Mouse (Mus musculus) heart, embryonic 11.5 days (tissue): ENCODE results near the gene Gm10024. TPM values are rescaled to one million over a fixed set of nuclear protein-coding genes. Genes with fewer than 3 reads are reported as not detected.
"Not testable (repeated sequence)": the region's sequence is repeated elsewhere in the genome, so short reads cannot be mapped to it uniquely, and the experiment has no call there.

Experiments used
- ATAC-seq: fragments of 200-750 bp; cut with Nextera tagmentation; replicated peaks from 2 replicates; pipeline ENCODE4 v1.8.0; 2017; ENCODE audit warnings: moderate library complexity; ENCODE audit not compliant: insufficient number of reproducible peaks, low FRiP score, low TSS enrichment
- H3K27ac ChIP-seq: fragments of 300-500 bp; sonication (generic); 2 replicates; pipeline ENCODE4 v1.5.1; 2014; ENCODE audit warnings: mild to moderate bottlenecking, low read depth, low read length
- H3K27me3 ChIP-seq: fragments of 300-500 bp; sonication (generic); 2 replicates; pipeline ENCODE4 v1.6.1; 2014; ENCODE audit warnings: mild to moderate bottlenecking, low read length, mixed read lengths; ENCODE audit not compliant: control insufficient read depth, insufficient read depth
- H3K36me3 ChIP-seq: fragments of 300-500 bp; sonication (generic); 2 replicates; pipeline ENCODE4 v1.6.1; 2014; ENCODE audit warnings: mild to moderate bottlenecking, low read length, moderate library complexity, mixed read lengths; ENCODE audit not compliant: control insufficient read depth, insufficient read depth
- H3K4me1 ChIP-seq: fragments of 300-500 bp; sonication (generic); 2 replicates; pipeline ENCODE4 v1.6.1; 2014; ENCODE audit warnings: low read length; ENCODE audit not compliant: control insufficient read depth, insufficient read depth
- H3K4me2 ChIP-seq: fragments of 300-500 bp; sonication (generic); 2 replicates; pipeline ENCODE4 v1.6.1; 2014; ENCODE audit warnings: mild to moderate bottlenecking, moderate library complexity
- H3K4me3 ChIP-seq: fragments of 300-500 bp; sonication (generic); 2 replicates; pipeline ENCODE4 v1.5.1; 2014; ENCODE audit warnings: low read depth, low read length
- H3K9ac ChIP-seq: fragments of 300-500 bp; sonication (generic); 2 replicates; pipeline ENCODE4 v1.6.1; 2014; ENCODE audit warnings: mild to moderate bottlenecking, low read depth, low read length, moderate library complexity
- H3K9me3 ChIP-seq: fragments of 300-500 bp; sonication (generic); replicated peaks from 2 replicates; pipeline ENCODE4 v1.6.1; 2016; ENCODE audit warnings: low read length; ENCODE audit not compliant: control insufficient read depth
- WGBS: fragments of 180-500 bp; shearing (Covaris S2); extraction: QIAGEN DNeasy Blood & Tissue Kit; methylation state at CpG from one replicate; pipeline ENCODE4 v1.1.7; 2014; ENCODE audit not compliant: insufficient replicate concordance; 5-methylcytosine and 5-hydroxymethylcytosine counted together
- polyA plus RNA-seq: library from polyadenylated mRNA; unstranded; fragments of >200 nt; fragmentation: Nextera tagmentation; extraction: Ambion mirVana; gene quantifications from 2 replicates; pipeline ENCODE4 v1.2.1, GENCODE M21; 2014

Gm10024 gene
- polyA plus RNA-seq, 1 experiment from 2014 or later: not detected

DNA sequence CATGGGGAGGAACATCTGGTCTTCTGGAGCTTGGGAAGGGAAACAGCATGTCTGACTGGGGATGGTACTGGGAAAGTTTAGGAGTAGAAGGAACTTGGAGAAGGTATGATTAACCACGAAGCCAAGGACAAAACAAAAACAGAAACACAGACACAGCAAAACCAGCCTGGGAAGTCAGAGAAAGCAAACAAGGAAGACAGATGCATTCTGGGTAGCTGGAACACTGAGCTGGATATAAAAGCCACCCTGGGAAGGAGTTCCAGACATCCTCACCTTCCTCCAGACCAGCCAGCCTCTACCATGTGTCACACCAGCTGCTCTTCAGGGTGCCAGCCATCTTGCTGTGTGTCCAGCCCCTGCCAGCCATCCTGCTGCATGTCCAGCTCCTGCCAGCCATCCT is 4.2 kb downstream of the Gm10024 start, which contains the start of gene Gm10142:
Gene Gm10142 (plus strand): TSS at position 301 of the 400 bp plus-strand sequence.
- H3K4me2 ChIP-seq: no peak within 1 kb of the TSS
- no peak within 1 kb of the TSS for H3K27ac ChIP-seq
- H3K9ac ChIP-seq: no peak within 1 kb of the TSS
- WGBS: 86% methylated on average over 1 of the region's 1 CpGs
- no peak within 1 kb of the TSS for H3K4me3 ChIP-seq
- H3K4me1 ChIP-seq: no peaks in the 10 kb centered on the region
- no peaks in the 10 kb centered on the region for H3K27me3 ChIP-seq
- H3K9me3 ChIP-seq: 0 out of 2 replicates have a peak, but pooled peaks cover 2% of the 10 kb centered on the region
- ATAC-seq: no peak
- no peaks in the 10 kb centered on the region for H3K36me3 ChIP-seq

DNA sequence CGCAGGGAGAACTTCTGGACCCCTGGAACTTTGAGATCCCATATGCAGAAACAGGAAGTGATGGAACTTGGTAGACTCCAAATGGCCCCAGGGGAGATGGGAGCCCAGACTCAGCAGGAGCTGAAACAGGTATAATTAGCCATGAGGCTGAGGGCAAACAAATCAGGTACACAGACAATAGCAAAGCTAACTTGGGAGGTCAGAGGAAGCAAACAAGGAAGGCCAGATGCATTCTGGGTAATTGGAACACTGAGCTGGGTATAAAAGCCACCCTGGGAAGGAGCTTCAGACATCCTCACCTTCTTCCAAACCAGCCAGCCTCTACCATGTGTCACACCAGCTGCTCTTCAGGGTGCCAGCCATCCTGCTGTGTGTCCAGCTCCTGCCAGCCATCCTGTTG is 9.0 kb downstream of the Gm10024 start, which contains the start of gene Krtap12-1:
Gene Krtap12-1 (plus strand): TSS at position 301 of the 400 bp plus-strand sequence.
- not testable (repeated sequence) for H3K9ac ChIP-seq, ATAC-seq, H3K4me3 ChIP-seq, H3K9me3 ChIP-seq, H3K27me3 ChIP-seq, H3K27ac ChIP-seq, H3K4me2 ChIP-seq, H3K4me1 ChIP-seq, H3K36me3 ChIP-seq
- WGBS: 69% methylated on average over 1 of the region's 1 CpGs

DNA sequence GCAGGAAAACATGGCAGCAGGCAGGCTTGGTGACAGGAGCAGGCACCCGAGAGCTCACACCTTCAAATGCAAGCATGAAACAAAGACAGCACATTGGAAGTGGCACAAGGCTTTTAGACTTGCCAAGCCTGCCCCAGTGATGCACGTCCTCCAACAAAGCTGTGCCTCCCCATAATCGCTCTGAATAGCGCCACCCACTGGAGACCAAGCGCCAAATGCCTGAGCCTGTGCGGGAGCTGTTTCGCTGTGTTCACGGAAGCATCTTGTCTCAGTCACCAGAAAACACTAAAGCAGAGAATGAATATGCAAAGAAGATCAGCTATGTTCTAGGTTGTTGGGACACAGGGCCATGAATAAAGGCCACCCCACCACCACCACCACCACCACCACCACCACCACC is 13.6 kb downstream of the Gm10024 start:
- Histone ChIP-seq H3K27me3 (no peaks in the 10 kb centered on the region), H3K9me3 (0 out of 2 replicates have a peak, but pooled peaks cover 2% of the 10 kb centered on the region), H3K36me3 (no peaks in the 10 kb centered on the region), H3K9ac (no peak overlapping the region), H3K4me3 (no peak overlapping the region), H3K4me1 (no peaks in the 10 kb centered on the region), H3K4me2 (no peak overlapping the region), H3K27ac (no peak overlapping the region)
- no peak for ATAC-seq
- 63% methylated on average over 8 of the region's 8 CpGs for WGBS

DNA sequence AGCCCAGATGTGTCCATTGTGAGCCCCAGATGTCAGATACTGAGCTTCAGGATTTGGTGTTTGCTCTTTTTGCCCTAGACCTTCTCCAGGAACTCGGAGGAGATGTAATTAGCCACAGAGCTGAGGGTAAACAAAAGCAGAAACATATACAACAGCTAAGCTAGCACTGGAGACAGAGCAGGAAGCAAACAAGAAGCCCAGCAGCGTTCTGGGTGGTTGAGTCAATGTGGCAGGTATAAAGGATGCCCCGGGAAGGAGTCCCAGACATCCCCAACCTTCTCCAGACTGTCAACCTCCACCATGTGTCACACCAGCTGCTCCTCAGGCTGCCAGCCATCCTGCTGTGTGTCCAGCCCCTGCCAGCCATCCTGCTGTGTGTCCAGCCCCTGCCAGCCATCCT is 14.9 kb downstream of the Gm10024 start, which contains the start of gene Gm10100:
Gene Gm10100 (plus strand): TSS at position 301 of the 400 bp plus-strand sequence.
- no peaks in the 10 kb centered on the region for H3K4me1 ChIP-seq
- ATAC-seq: no peak
- no peak within 1 kb of the TSS for H3K4me2 ChIP-seq
- no peak within 1 kb of the TSS for H3K9ac ChIP-seq
- no peaks in the 10 kb centered on the region for H3K27me3 ChIP-seq
- no peak within 1 kb of the TSS for H3K4me3 ChIP-seq
- H3K27ac ChIP-seq: no peak within 1 kb of the TSS
- WGBS: 38% methylated on average over 3 of the region's 3 CpGs
- no peaks in the 10 kb centered on the region for H3K9me3 ChIP-seq
- no peaks in the 10 kb centered on the region for H3K36me3 ChIP-seq

DNA sequence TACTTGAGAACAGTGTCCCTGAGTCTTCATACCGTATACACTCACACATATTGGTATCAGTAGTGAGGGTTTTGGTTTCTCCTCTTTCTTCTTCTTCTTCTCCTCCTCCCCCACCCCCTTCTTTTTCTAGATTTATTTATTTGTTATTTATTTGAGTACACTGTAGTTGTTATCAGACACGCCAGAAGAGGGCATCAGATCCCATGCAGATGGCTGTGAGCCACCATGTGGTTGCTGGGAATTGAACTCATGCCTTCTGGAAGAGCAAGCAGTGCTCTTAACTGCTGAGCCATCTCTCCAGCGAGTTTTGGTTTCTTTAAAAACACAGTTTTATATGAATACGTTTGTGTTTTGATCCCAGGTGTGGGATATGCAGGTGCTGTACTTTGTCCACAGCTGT is 17.0 kb downstream of the Gm10024 start:
- Histone ChIP-seq H3K27ac (no peak overlapping the region), H3K9me3 (no peaks in the 10 kb centered on the region), H3K27me3 (no peaks in the 10 kb centered on the region), H3K9ac (no peak overlapping the region), H3K4me2 (no peak overlapping the region), H3K4me3 (no peak overlapping the region), H3K4me1 (no peaks in the 10 kb centered on the region), H3K36me3 (no peaks in the 10 kb centered on the region)
- WGBS: 59% methylated on average over 4 of the region's 4 CpGs
- no peak for ATAC-seq

DNA sequence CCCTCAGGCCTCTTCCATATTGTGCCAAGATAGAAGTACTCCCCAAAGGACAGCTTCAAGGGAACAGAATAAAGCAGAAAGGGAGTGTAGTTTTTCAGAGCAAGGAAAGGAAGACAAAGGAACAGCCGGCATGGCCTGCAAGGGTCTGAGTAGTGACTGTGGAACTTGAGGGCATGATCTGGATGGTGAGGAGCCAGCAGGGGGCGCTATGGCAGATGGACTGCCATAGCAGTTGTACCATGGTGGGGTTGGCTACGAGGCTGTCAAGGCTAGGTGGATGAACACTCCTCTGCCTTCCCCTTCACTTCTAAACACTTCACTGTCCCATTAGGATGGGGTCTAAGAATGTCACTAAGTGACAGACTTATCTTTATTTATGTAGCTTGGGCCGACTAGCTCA is 18.0 kb downstream of the Gm10024 start:
- no peaks in the 10 kb centered on the region for H3K9me3 ChIP-seq
- H3K27me3 ChIP-seq: no peaks in the 10 kb centered on the region
- no peak for ATAC-seq
- no peaks in the 10 kb centered on the region for H3K4me1 ChIP-seq
- no peak overlapping the region for H3K4me2 ChIP-seq
- 42% methylated on average over 4 of the region's 4 CpGs for WGBS
- no peak overlapping the region for H3K4me3 ChIP-seq
- H3K9ac ChIP-seq: no peak overlapping the region
- no peaks in the 10 kb centered on the region for H3K36me3 ChIP-seq
- no peak overlapping the region for H3K27ac ChIP-seq

DNA sequence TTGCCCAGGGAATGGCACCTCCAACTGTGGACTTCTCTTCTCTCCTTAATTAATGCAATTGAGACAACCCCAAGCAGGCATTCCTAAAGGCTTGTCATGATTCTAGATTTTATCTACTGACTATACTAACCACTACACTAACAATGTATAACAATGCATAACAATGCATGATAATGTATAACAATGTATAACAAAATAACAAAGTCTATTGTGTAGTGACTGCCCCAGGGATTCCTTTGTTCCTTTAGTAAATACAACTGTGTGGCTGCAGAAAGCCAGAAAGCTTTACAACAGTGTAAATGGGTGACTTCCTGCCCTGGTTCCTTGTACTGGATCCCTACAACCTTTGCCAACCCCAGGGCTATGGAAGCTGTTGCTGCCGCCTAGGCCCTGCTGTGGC is 24.7 kb downstream of the Gm10024 start:
- Histone ChIP-seq H3K4me1 (no peaks in the 10 kb centered on the region), H3K4me3 (no peak overlapping the region), H3K27ac (no peak overlapping the region), H3K36me3 (no peaks in the 10 kb centered on the region), H3K9me3 (peaks cover 3% of the 10 kb centered on the region; the same call in 1 of the 2 replicates), H3K27me3 (no peaks in the 10 kb centered on the region), H3K4me2 (no peak overlapping the region), H3K9ac (no peak overlapping the region)
- ATAC-seq: no peak
- WGBS: 94% methylated on average over 1 of the region's 1 CpGs

DNA sequence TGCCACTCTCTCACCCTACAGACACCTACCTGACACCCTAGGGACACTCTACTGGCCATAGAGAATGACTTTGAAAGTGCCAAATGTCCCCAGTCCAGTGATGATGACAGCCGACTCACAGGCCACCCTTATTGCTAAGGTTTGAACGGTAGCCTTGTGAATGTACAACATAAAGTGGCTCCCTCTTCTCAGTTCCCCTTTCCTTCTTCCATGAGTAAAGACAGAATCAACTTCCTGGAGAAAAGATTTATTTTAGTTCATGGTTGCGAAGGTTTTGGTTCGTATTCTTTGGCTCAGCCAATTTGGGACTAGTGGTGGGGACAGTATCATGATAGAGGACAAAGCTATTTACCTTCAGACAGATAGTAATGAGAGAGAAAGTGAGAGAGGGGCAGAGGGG is 27.7 kb downstream of the Gm10024 start:
- Histone ChIP-seq H3K4me2 (no peak overlapping the region), H3K9me3 (peaks cover 3% of the 10 kb centered on the region; the same call in 1 of the 2 replicates), H3K4me3 (no peak overlapping the region), H3K27ac (no peak overlapping the region), H3K9ac (no peak overlapping the region), H3K27me3 (no peaks in the 10 kb centered on the region), H3K4me1 (no peaks in the 10 kb centered on the region), H3K36me3 (no peaks in the 10 kb centered on the region)
- no peak for ATAC-seq
- 78% methylated on average over 4 of the region's 4 CpGs for WGBS

DNA sequence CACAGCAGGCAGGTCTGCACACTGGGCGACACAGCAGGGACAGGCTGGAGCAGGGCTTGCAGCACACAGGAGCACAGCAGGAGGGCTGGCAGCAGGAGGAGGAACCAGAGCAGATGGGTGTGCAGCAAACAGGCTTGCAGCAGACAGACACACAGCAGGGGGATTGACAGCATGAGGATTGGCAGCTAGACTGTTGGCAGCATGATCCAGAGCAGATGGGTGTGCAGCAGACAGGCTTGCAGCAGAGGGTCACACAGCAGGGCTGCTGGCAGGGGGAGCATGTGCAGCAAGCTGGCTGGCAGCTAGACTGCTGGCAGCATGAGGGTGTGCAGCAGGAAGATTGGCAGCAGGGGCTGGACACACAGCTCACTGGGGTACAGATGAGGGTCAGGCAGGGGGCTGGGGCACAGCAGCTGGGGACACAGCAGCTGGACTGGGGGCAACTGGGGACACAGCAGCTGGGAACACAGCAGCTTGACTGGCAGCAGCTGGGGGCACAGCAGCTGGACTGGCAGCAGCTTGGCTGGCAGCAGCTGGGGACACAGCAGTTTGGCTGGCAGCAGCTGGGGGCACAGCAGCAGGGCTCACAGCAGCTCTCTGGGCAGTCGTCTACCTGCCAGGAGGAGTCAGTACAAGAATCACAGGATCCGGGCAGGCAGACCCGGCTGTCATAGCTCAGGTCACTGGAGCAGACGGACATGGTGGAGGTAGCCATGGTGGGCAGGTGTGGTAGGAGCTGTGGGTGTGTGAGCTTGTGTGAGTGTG is 30.8 kb downstream of the Gm10024 start, which contains the start of gene Gm18596:
Gene Gm18596 (minus strand): TSS at position 715 of the 765 bp plus-strand sequence.
- H3K4me2 ChIP-seq, H3K36me3 ChIP-seq, H3K4me1 ChIP-seq, H3K9me3 ChIP-seq, H3K4me3 ChIP-seq, ATAC-seq, H3K9ac ChIP-seq, H3K27ac ChIP-seq, H3K27me3 ChIP-seq: not testable (repeated sequence)
- WGBS: 50% methylated on average over 4 of the region's 5 CpGs
